Mouse (Mus musculus) lung, adult 2 months (tissue): ENCODE data around the gene Cars2. TPM values are rescaled to one million over a fixed set of nuclear protein-coding genes. Genes with fewer than 3 reads are reported as not detected.
"Not testable (repeated sequence)": the region's sequence is repeated elsewhere in the genome, so short reads cannot be mapped to it uniquely, and the experiment has no call there.

Experiments
- DNase-seq: peaks from one replicate; pipeline ENCODE4 v3.0.0; 2022
- H3K4me1 ChIP-seq: fragments of 200-500 bp; 2 replicates; pipeline ENCODE4 v1.6.1; 2011; ENCODE audit warnings: low read length; ENCODE audit not compliant: control insufficient read depth, insufficient read depth
- H3K4me3 ChIP-seq: fragments of 200-500 bp; replicated peaks from 2 replicates; pipeline ENCODE3; 2011; ENCODE audit warnings: low read depth, mild to moderate bottlenecking, control low read depth, low read length; ENCODE audit errors: extremely low read depth
- CTCF ChIP-seq: fragments of 200-500 bp; IDR thresholded peaks from 2 replicates; pipeline ENCODE4 v1.5.1; 2011; ENCODE audit warnings: mild to moderate bottlenecking, low read length, control low read depth; ENCODE audit not compliant: insufficient read depth
- POLR2A ChIP-seq: fragments of 200-500 bp; IDR thresholded peaks from 2 replicates; pipeline ENCODE4 v1.6.1; 2011; ENCODE audit warnings: low read depth, mild to moderate bottlenecking, control low read depth, low read length, borderline replicate concordance; ENCODE audit errors: extremely low read depth
- WGBS: fragments of 180-500 bp; shearing (Covaris S2); methylation state at CpG from one replicate; pipeline ENCODE4 v1.1.7; 2018; 5-methylcytosine and 5-hydroxymethylcytosine counted together
- polyA plus RNA-seq: library from polyadenylated mRNA; depleted of rRNA; stranded (reverse); fragments of >200 nt; gene quantifications from 2 replicates; pipeline ENCODE4 v1.2.3, GENCODE M21; 2012

Cars2 gene
- polyA plus RNA-seq, 1 experiment: 48.4 TPM

- Histone ChIP-seq H3K4me1 (peaks cover 15% of the 10 kb centered on the region), H3K4me3 (peak overlapping the region; percentile 93)
- WGBS: 57% methylated on average over 12 of the region's 12 CpGs
- DNase-seq: no peak
- no peak for TF ChIP-seq POLR2A
- TF ChIP-seq CTCF: no peak
Observed at GRCm38 (mm10) chr8:11498281-11498680, 52.3 kb downstream of the Cars2 start.

DNA sequence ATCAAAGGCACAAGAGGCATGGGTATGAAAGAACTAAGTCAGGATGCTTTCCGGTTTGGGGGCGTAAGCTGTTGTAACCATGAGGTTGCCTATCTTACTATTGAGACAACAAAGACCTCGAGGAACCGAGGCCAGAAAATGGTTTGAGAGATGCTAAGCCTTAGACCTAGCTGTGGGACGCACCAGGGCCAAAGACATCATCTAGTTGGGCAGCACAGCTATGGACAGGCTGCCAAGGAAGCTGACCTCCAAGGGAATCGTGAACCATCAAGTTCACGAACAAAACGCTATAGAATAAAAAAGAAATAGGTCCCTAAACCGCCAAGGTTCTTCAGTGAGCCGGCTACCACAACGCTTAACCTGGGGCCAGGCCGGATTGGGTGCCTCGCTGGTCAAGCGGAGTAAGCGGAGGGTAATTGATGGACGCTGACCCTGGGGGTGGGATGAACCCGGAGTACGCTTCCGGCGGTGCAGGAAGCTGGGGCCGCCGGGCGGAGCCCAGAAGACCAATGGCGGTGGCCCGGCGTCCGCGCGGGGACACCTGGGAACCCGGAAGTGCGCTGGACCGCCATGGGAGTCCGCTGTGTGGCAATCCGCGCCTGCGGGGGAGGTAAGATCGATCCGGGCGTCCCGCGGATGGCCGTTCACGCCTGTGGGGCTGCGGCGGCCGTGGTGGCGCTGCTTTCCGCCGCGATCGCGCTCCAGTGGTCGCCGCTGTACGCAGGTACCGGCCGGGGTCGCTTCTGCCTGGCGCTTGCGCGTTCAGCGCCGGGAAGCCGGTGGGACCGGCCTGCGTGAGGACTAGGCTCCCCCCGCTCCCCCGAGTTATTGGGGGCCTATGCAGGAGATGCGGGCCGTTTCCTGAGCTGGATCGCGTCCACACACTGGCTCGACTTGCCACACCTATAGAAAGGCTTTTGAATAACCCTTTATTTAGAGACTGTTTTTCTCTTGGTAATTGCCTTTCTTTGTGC, 53.3 kb downstream of the Cars2 start, which contains the start of gene Naxd:
Gene Naxd (plus strand): TSS at position 490 of the 974 bp plus-strand sequence.
- H3K4me3 ChIP-seq: peak within 1 kb of the TSS; percentile 93
- H3K4me1 ChIP-seq: peaks cover 15% of the 10 kb centered on the region
- TF ChIP-seq CTCF (no peak), POLR2A (peak; percentile 72; the same call in 1 of the 2 replicates)
- 4% methylated on average over 73 of the region's 73 CpGs for WGBS
- peak; percentile 86 for DNase-seq

GRCm38 (mm10) chr8:11492340-11492739, 58.2 kb downstream of the Cars2 start:
- not testable (repeated sequence) for H3K4me3 ChIP-seq, H3K4me1 ChIP-seq
- WGBS: 80% methylated on average over 2 of the region's 2 CpGs

GRCm38 (mm10) chr8:11487229-11487628, 63.4 kb downstream of the Cars2 start:
- 37% methylated on average over 4 of the region's 4 CpGs for WGBS
- Histone ChIP-seq H3K4me1 (no peaks in the 10 kb centered on the region), H3K4me3 (no peak overlapping the region)
- TF ChIP-seq CTCF (no peak), POLR2A (no peak)
- no peak for DNase-seq

More at GRCm38 (mm10) chr8:11492340-11492739, 58.2 kb downstream of the Cars2 start:
- not testable (repeated sequence) for DNase-seq

DNA sequence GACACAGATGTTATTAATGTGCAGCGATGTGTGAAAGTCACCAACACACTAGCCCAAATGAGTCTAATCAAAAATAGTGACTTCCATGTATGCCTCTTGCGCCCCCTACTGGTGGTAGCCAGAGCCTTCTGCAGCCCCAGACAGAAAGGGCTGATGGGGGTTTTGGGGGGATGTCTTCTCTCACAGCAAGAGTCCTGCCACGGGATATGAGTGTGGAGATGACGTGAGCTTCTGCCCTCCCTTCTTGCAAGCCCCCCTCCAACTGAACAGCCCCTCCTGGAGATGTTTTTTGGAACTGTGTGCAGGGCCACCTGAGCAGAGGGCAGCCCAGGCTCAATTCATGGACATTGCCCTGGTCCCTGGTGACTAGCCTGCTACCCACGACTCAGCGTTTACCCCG, 64.4 kb downstream of the Cars2 start:
- peak; percentile 77 for DNase-seq
- no peak for TF ChIP-seq POLR2A
- TF ChIP-seq CTCF: peak; percentile 77
- WGBS: 15% methylated on average over 7 of the region's 7 CpGs
- Histone ChIP-seq H3K4me3 (no peak overlapping the region), H3K4me1 (no peaks in the 10 kb centered on the region)

GRCm38 (mm10) chr8:11482537-11482936, 68.0 kb downstream of the Cars2 start:
- 59% methylated on average over 3 of the region's 3 CpGs for WGBS
- TF ChIP-seq CTCF (no peak), POLR2A (no peak)
- no peak for DNase-seq
- no peak overlapping the region for H3K4me3 ChIP-seq
- H3K4me1 ChIP-seq: 0 out of 2 replicates have a peak, but pooled peaks cover 3% of the 10 kb centered on the region

DNA sequence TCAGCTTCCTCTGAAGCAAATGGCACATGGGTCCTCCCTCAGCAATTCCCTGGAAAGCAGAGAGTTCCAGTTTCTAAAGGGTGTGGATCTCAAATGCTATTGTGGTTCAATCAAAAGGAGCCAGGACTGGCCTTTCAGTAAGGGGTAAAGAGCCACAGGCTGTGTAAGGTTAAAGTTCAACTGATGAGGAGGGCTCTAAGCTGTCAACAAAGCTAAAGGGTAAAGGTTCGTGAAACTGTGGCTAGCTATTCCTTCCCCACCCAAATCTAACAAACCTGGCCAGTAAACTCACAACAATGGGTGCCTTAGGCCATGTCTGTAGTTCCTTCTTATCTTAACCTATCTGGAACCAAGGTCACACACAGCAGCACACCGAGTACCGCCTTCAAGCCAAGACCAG, 68.7 kb downstream of the Cars2 start:
- 73% methylated on average over 3 of the region's 3 CpGs for WGBS

GRCm38 (mm10) chr8:11479591-11479990, 71.0 kb downstream of the Cars2 start:
- TF ChIP-seq POLR2A (no peak), CTCF (no peak)
- peaks cover 5% of the 10 kb centered on the region; the same call in 1 of the 2 replicates for H3K4me1 ChIP-seq
- WGBS: 36% methylated on average over 14 of the region's 14 CpGs
- H3K4me3 ChIP-seq: no peak overlapping the region
- no peak for DNase-seq

More for the DNA sequence above, 68.7 kb downstream of the Cars2 start:
- no peak for TF ChIP-seq CTCF
- TF ChIP-seq POLR2A: no peak
- DNase-seq: no peak
- Histone ChIP-seq H3K4me3 (no peak overlapping the region), H3K4me1 (0 out of 2 replicates have a peak, but pooled peaks cover 5% of the 10 kb centered on the region)

DNA sequence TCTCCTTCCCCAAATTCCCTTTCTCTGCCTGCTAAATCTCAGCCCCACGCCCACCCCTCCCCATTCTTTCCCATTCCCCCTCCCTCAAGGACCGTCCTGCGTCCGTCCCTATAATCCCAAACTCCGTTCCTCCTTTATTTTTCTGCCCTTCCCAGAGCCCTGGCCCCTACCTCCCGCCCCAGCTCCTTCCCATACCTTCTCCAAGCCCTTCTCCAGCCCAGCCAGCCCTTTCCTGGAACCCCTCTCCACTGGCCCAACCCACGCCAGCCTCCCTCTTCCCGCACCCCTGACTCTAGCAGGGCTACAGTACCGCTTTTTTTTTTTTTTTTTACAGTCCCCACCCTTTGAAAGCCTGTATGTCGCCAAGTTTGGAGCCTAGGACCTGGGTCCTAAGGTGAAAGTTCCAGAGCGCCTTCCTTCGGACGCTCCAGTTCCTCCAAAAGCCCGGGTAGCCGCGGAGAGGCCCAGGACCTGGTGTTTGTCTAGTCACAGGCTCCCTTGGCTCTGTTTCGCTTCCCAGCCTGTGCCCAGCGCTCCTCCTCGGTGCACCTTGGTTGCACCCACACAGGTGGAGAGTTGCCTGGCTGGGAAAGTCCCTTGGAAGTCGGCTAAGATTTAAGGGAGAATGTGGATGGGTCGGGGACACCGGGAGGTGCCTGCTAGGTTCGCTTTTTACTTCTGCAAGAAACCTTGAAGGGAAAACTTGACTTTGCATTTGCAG, 71.6 kb downstream of the Cars2 start:
- DNase-seq: no peak
- peak overlapping the region; percentile 61 for H3K4me3 ChIP-seq
- TF ChIP-seq POLR2A (no peak), CTCF (no peak)
- 10% methylated on average over 23 of the region's 23 CpGs for WGBS
- peaks cover 5% of the 10 kb centered on the region; the same call in 1 of the 2 replicates for H3K4me1 ChIP-seq
